Mouse (Mus musculus): Measurements from ENCODE around the gene Dhrs7b. TPM values are rescaled to one million over a fixed set of nuclear protein-coding genes. Genes with fewer than 3 reads are reported as not detected.

Gene Dhrs7b
- polyA plus RNA-seq (2012; ENCODE audit: low replicate concordance), result 2.1 and 5.7 TPM in 2 replicates

DNA sequence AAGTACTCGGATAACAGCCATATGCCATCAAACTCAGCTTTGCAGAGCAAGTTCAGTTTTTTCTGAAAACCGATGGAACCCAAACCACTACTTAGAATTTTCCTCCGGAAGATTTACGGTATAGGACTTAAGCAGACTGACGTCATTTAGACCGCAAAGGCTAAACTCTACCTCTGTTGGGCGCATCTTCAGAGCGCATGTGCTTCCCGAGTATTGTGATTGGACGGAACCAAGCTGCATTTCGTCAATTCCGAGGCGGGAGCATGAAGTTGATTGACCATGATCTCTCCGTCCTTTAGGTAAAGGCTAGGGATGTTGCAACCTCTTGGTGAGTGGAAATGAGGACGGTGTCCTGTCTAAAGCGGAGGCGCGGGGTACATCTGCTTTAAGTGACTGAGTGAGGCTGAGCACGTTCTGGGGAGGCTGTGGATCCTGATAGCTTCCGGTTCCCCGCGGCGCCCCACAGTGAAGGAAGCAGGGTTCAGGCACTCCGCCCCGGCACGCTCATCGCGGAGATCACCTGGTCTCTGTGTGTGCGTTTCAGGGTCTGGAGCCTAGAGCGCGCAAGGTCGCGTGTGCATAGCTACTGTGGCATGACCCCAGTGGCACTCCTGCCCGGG is at the start of gene Dhrs7b:
Gene Dhrs7b, plus strand, starts transcription at position 199 of the 620 bp plus-strand sequence.

GRCm38 (mm10) chr11:60811618-60812017 is 18.8 kb upstream of the Dhrs7b start, which contains the start of gene Shmt1:
Gene Shmt1, minus strand, starts transcription at chr11:60811718.

DNA sequence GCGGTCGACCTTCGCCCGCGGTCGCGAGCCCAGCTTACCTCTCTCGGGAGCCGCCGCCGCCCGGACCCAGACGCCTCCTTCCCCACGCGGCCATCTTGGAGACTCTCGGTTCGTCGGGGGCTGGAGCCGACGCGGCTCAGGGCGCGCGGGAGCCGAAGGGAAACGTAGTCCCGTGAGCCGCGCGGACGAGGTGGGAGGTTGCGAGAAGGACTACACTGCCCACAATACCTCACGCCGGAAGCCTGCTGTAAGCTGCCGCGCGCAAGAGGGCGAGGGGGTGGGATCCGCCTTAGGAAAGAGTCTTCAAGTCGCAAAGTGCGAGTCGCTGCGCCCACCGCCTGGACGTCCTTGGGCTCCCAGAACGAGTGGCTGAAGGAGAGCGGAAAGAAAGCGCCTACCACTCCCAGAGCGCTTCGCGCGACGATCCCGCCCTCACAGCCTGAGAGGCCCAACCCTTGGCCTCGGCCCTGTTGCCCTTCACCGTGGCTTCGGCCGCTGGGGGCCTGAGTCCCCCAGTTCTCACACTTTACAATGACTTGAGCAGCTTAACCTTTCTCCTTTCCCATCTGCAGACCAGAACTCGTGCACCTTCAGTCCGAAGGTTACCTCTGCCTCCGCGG is 48.4 kb downstream of the Dhrs7b start, which contains the start of gene Tmem11:
Gene Tmem11, minus strand, starts transcription at position 598 of the 620 bp plus-strand sequence.

Other genes starting within 250 kb of the Dhrs7b start
- 16.4 and 40.4 TPM in 2 replicates for gene Llgl1, start 130.9 kb upstream of the Dhrs7b start, polyA plus RNA-seq (2012; ENCODE audit: low replicate concordance)
- gene Flii, start 103.4 kb upstream of the Dhrs7b start, polyA plus RNA-seq (2012; ENCODE audit: low replicate concordance), result 16.2 and 120 TPM in 2 replicates
- 22.5 and 39.5 TPM in 2 replicates for gene Mief2, start 102.2 kb upstream of the Dhrs7b start, polyA plus RNA-seq (2012; ENCODE audit: low replicate concordance)
- gene Top3a, start 53.3 kb upstream of the Dhrs7b start, polyA plus RNA-seq (2012; ENCODE audit: low replicate concordance), result 1.7 and 6.6 TPM in 2 replicates
- 0.97 and 3.1 TPM in 2 replicates for gene Smcr8, start 53.1 kb upstream of the Dhrs7b start, polyA plus RNA-seq (2012; ENCODE audit: low replicate concordance)
- 1.0 and 2.3 TPM in 2 replicates for gene Shmt1, start 18.9 kb upstream of the Dhrs7b start, polyA plus RNA-seq (2012; ENCODE audit: low replicate concordance)
- 9.4 and 11.9 TPM in 2 replicates for gene Tmem11, start 48.6 kb downstream of the Dhrs7b start, polyA plus RNA-seq (2012; ENCODE audit: low replicate concordance)
- 5.6 and 45.7 TPM in 2 replicates for gene Natd1, start 84.1 kb downstream of the Dhrs7b start, polyA plus RNA-seq (2012; ENCODE audit: low replicate concordance)
- gene Map2k3, start 101.4 kb downstream of the Dhrs7b start, polyA plus RNA-seq (2012; ENCODE audit: low replicate concordance), result 139 and 192 TPM in 2 replicates
- gene Kcnj12, start 191.9 kb downstream of the Dhrs7b start, polyA plus RNA-seq (2012; ENCODE audit: low replicate concordance), result 0.16 TPM in 1 of 2 replicates, not detected in the other